Mouse (Mus musculus) lung, embryonic 16.5 days (tissue): Measurements from ENCODE around the gene Map2. TPM values are rescaled to one million over a fixed set of nuclear protein-coding genes. Genes with fewer than 3 reads are reported as not detected.

ENCODE experiments used
- ATAC-seq: fragments of 200-750 bp; cut with Nextera tagmentation; 2 replicates; pipeline ENCODE4 v1.8.0; 2017; ENCODE audit warnings: low read depth, mild to moderate bottlenecking, moderate library complexity
- H3K27ac ChIP-seq: fragments of 300-500 bp; sonication (generic); 2 replicates; pipeline ENCODE4 v1.5.1; 2014; ENCODE audit warnings: mild to moderate bottlenecking, control low read depth, low read length
- H3K27me3 ChIP-seq: fragments of 300-500 bp; sonication (generic); 2 replicates; pipeline ENCODE4 v1.6.1; 2014; ENCODE audit warnings: low read depth, low read length, mixed read lengths; ENCODE audit not compliant: control insufficient read depth, insufficient read depth
- H3K36me3 ChIP-seq: fragments of 300-500 bp; sonication (generic); 2 replicates; pipeline ENCODE4 v1.6.1; 2014; ENCODE audit warnings: low read length; ENCODE audit not compliant: control insufficient read depth, insufficient read depth
- H3K4me1 ChIP-seq: fragments of 300-500 bp; sonication (generic); replicated peaks from 2 replicates; pipeline ENCODE4 v1.6.1; 2014; ENCODE audit warnings: low read length, mixed read lengths; ENCODE audit not compliant: control insufficient read depth, insufficient read depth
- H3K4me2 ChIP-seq: fragments of 300-500 bp; sonication (generic); 2 replicates; pipeline ENCODE4 v1.6.1; 2014; ENCODE audit warnings: low read depth, low read length, control low read depth
- H3K4me3 ChIP-seq: fragments of 300-500 bp; sonication (generic); 2 replicates; pipeline ENCODE4 v1.5.1; 2014; ENCODE audit warnings: mild to moderate bottlenecking, low read length, control low read depth
- H3K9ac ChIP-seq: fragments of 300-500 bp; sonication (generic); 2 replicates; pipeline ENCODE4 v1.6.1; 2014; ENCODE audit warnings: low read length, control low read depth
- H3K9me3 ChIP-seq: fragments of 300-500 bp; sonication (generic); 2 replicates; pipeline ENCODE4 v1.6.1; 2016; ENCODE audit warnings: low read length; ENCODE audit not compliant: control insufficient read depth
- WGBS: fragments of 180-500 bp; shearing (Covaris S2); extraction: QIAGEN DNeasy Blood & Tissue Kit; methylation state at CpG from one replicate; pipeline ENCODE4 v1.1.7; 2014; 5-methylcytosine and 5-hydroxymethylcytosine counted together
- polyA plus RNA-seq: library from polyadenylated mRNA; unstranded; fragments of >200 nt; fragmentation: Nextera tagmentation; extraction: Ambion mirVana; gene quantifications from 2 replicates; pipeline ENCODE4 v1.2.1, GENCODE M21; 2015

Gene Map2
- polyA plus RNA-seq, 1 experiment from 2014 or later: 13.1 TPM

GRCm38 (mm10) chr1:66226372-66227368 lies 51.6 kb downstream of the Map2 start:
- no peaks in the 10 kb centered on the region for H3K9me3 ChIP-seq
- H3K4me3 ChIP-seq: no peak overlapping the region
- H3K36me3 ChIP-seq: no peaks in the 10 kb centered on the region
- no peak overlapping the region for H3K4me2 ChIP-seq
- H3K4me1 ChIP-seq: peaks cover 5% of the 10 kb centered on the region
- peak; percentile 76 for ATAC-seq
- H3K9ac ChIP-seq: no peak overlapping the region
- 51% methylated on average over 7 of the region's 7 CpGs for WGBS
- peak overlapping the region; percentile 10 for H3K27ac ChIP-seq
- H3K27me3 ChIP-seq: no peaks in the 10 kb centered on the region

- ATAC-seq: no peak
- Histone ChIP-seq H3K4me3 (no peak overlapping the region), H3K27ac (no peak overlapping the region), H3K9ac (no peak overlapping the region), H3K36me3 (no peaks in the 10 kb centered on the region), H3K27me3 (no peaks in the 10 kb centered on the region), H3K4me1 (peaks cover 5% of the 10 kb centered on the region), H3K9me3 (no peaks in the 10 kb centered on the region), H3K4me2 (no peak overlapping the region)
- 59% methylated on average over 3 of the region's 3 CpGs for WGBS
Measured at GRCm38 (mm10) chr1:66228205-66228604, 53.1 kb downstream of the Map2 start.

DNA sequence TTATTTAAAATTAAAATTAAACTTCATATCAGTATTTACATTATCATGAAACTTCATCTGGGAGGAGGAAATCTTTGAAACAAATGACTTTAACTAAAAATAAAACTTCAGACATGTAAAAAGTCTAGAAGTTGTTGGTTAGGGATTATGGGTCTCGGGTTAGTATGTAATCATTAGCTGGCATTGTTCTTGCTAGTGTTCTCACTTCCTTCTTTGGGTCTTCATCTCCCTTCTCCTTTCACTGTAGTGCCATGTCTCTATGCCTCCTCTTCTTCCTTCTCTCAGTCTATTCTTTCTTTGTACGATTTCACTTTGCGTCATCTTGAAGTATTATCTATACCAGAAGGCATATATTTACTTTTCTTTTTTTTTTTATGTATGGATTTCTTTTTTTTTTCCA lies 55.3 kb downstream of the Map2 start:
- no peaks in the 10 kb centered on the region for H3K9me3 ChIP-seq
- peaks cover 5% of the 10 kb centered on the region for H3K4me1 ChIP-seq
- H3K4me2 ChIP-seq: no peak overlapping the region
- H3K36me3 ChIP-seq: no peaks in the 10 kb centered on the region
- no peaks in the 10 kb centered on the region for H3K27me3 ChIP-seq
- no peak overlapping the region for H3K27ac ChIP-seq
- H3K4me3 ChIP-seq: no peak overlapping the region
- H3K9ac ChIP-seq: no peak overlapping the region
- WGBS: 89% methylated on average over 3 of the region's 3 CpGs
- no peak for ATAC-seq

- no peak overlapping the region for H3K9ac ChIP-seq
- no peaks in the 10 kb centered on the region for H3K27me3 ChIP-seq
- H3K4me3 ChIP-seq: no peak overlapping the region
- no peak overlapping the region for H3K4me2 ChIP-seq
- H3K9me3 ChIP-seq: no peaks in the 10 kb centered on the region
- H3K36me3 ChIP-seq: no peaks in the 10 kb centered on the region
- no peak for ATAC-seq
- H3K27ac ChIP-seq: no peak overlapping the region
- WGBS: 84% methylated on average over 4 of the region's 4 CpGs
- peaks cover 3% of the 10 kb centered on the region for H3K4me1 ChIP-seq
Measured at GRCm38 (mm10) chr1:66231963-66232362, 56.9 kb downstream of the Map2 start.

- Histone ChIP-seq H3K4me3 (no peak overlapping the region), H3K4me1 (no peaks in the 10 kb centered on the region), H3K36me3 (no peaks in the 10 kb centered on the region), H3K4me2 (no peak overlapping the region), H3K27me3 (no peaks in the 10 kb centered on the region), H3K27ac (no peak overlapping the region), H3K9me3 (no peaks in the 10 kb centered on the region), H3K9ac (no peak overlapping the region)
- WGBS: 68% methylated on average over 1 of the region's 1 CpGs
- peak; percentile 60; the same call in 1 of the 2 replicates for ATAC-seq
Measured at GRCm38 (mm10) chr1:66244910-66245309, 69.8 kb downstream of the Map2 start.

DNA sequence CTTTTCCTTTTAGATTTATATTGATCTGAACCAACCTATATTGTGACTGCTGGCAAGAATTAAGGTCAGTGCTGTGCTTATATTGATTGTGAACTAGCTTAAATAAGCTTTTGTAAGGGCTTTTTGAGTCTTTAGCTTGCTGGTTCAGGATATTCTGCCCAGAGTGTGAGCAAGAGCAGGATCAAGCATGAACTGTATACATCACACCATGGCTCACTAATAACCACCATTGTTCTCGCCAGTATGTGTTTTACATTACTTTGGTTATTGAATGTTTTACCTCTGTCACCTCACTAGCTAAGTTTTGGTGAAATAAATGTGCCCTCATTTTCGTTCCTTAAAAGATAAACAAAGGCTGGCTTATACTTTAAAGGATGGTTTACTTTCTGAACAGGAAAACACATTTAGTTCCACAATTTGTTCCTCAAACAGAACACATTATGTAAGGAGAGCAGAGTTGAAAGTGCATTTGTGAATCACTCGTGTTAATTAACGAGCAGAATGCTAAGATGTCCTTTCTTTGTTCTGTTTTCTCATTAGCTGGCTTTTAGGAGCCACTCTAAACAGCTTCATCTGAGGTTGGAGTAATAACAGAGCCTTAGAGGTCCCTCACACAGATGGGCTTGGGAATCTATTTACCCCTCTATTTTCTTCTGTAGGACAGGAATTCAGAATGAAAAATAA lies 76.7 kb downstream of the Map2 start:
- ATAC-seq: no peak
- Histone ChIP-seq H3K4me1 (no peaks in the 10 kb centered on the region), H3K4me3 (no peak overlapping the region), H3K27ac (no peak overlapping the region), H3K27me3 (no peaks in the 10 kb centered on the region), H3K4me2 (no peak overlapping the region), H3K9ac (no peak overlapping the region), H3K36me3 (no peaks in the 10 kb centered on the region), H3K9me3 (no peaks in the 10 kb centered on the region)
- WGBS: 28% methylated on average over 4 of the region's 4 CpGs

GRCm38 (mm10) chr1:66252333-66252724 lies 77.3 kb downstream of the Map2 start:
- H3K9ac ChIP-seq: no peak overlapping the region
- WGBS: 55% methylated on average over 8 of the region's 8 CpGs
- no peaks in the 10 kb centered on the region for H3K36me3 ChIP-seq
- no peaks in the 10 kb centered on the region for H3K27me3 ChIP-seq
- H3K4me3 ChIP-seq: no peak overlapping the region
- no peak overlapping the region for H3K4me2 ChIP-seq
- no peaks in the 10 kb centered on the region for H3K9me3 ChIP-seq
- ATAC-seq: no peak
- H3K27ac ChIP-seq: no peak overlapping the region
- H3K4me1 ChIP-seq: no peaks in the 10 kb centered on the region

DNA sequence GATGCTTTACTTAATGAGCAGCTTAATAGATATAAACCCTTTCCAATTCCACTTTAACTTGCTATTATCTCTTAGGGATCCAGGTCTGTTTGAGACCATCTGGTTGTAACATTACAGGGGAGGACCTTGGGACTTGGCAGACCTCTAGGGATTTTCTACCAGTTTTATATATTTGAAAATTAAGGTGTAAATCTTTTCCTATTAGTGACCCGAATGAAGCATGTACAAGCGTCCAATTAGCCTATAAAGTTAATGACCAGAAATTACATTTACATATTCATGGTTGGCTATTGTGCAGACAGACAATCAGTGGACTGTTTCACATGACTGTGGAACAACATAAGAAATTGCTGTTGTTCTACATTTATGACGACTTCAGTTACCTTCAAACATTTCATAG lies 88.1 kb downstream of the Map2 start:
- Histone ChIP-seq H3K9ac (no peak overlapping the region), H3K4me2 (no peak overlapping the region)
- no peak for ATAC-seq

GRCm38 (mm10) chr1:66266231-66266924 lies 91.3 kb downstream of the Map2 start:
- Histone ChIP-seq H3K4me1 (no peaks in the 10 kb centered on the region), H3K4me3 (no peak overlapping the region), H3K9me3 (no peaks in the 10 kb centered on the region), H3K4me2 (no peak overlapping the region), H3K27me3 (no peaks in the 10 kb centered on the region), H3K9ac (no peak overlapping the region), H3K36me3 (no peaks in the 10 kb centered on the region), H3K27ac (no peak overlapping the region)
- 65% methylated on average over 4 of the region's 4 CpGs for WGBS
- ATAC-seq: no peak

More for the DNA sequence above, 88.1 kb downstream of the Map2 start:
- H3K4me3 ChIP-seq: no peak overlapping the region
- no peaks in the 10 kb centered on the region for H3K36me3 ChIP-seq
- no peaks in the 10 kb centered on the region for H3K9me3 ChIP-seq
- H3K27ac ChIP-seq: no peak overlapping the region
- no peaks in the 10 kb centered on the region for H3K4me1 ChIP-seq
- H3K27me3 ChIP-seq: no peaks in the 10 kb centered on the region
- 92% methylated on average over 3 of the region's 3 CpGs for WGBS
